Mouse (Mus musculus) MEL (cell line): ENCODE results near the gene Tnnt1.

Experiments used
- BHLHE40 ChIP-seq: IDR thresholded peaks from 2 replicates; pipeline ENCODE4 v1.6.1; 2012; ENCODE audit warnings: low read depth, mild to moderate bottlenecking, inconsistent platforms, low read length, improper control_type of control experiment, borderline replicate concordance
- CTCF ChIP-seq, 3 experiments: IDR thresholded peaks in 2 of 3; conservative IDR thresholded peaks in 1 of 3; 2 replicates each; pipeline ENCODE4 v1.5.1; 2011 to 2012; ENCODE audit warnings: low read length in 3 of 3, low read depth in 2 of 3, mild to moderate bottlenecking in 2 of 3, improper control_type of control experiment in 1 of 3, inconsistent platforms in 1 of 3, mixed read lengths in 1 of 3, moderate library complexity in 1 of 3; ENCODE audit not compliant: control insufficient read depth in 1 of 3, insufficient read depth in 1 of 3, poor library complexity in 1 of 3, severe bottlenecking in 1 of 3
- E2F4 ChIP-seq: IDR thresholded peaks from 2 replicates; pipeline ENCODE4 v1.6.1; 2011; ENCODE audit warnings: low read depth, low read length, improper control_type of control experiment, borderline replicate concordance
- GATA1 ChIP-seq: IDR thresholded peaks from 2 replicates; pipeline ENCODE4 v1.6.1; 2011; ENCODE audit warnings: low read depth, low read length, improper control_type of control experiment
- HCFC1 ChIP-seq: IDR thresholded peaks from 2 replicates; pipeline ENCODE4 v1.6.1; 2012; ENCODE audit warnings: low read depth, mild to moderate bottlenecking, inconsistent platforms, low read length, improper control_type of control experiment, moderate library complexity
- MYB ChIP-seq: IDR thresholded peaks from 2 replicates; pipeline ENCODE4 v1.6.1; 2011; ENCODE audit warnings: mild to moderate bottlenecking, low read depth, low read length, improper control_type of control experiment
- MYC ChIP-seq: IDR thresholded peaks from 2 replicates; pipeline ENCODE4 v1.6.1; 2011; ENCODE audit warnings: low read depth, mild to moderate bottlenecking, low read length, improper control_type of control experiment, moderate library complexity
- POLR2A ChIP-seq, 2 experiments: IDR thresholded peaks; 2 replicates each; pipeline ENCODE4 v1.6.1; 2011 to 2012; ENCODE audit warnings: low read length in 2 of 2, mild to moderate bottlenecking in 2 of 2, control low read depth in 1 of 2, improper control_type of control experiment in 1 of 2, low read depth in 1 of 2, moderate library complexity in 1 of 2; ENCODE audit not compliant: control insufficient read depth in 1 of 2, insufficient read depth in 1 of 2, poor library complexity in 1 of 2
- POLR2AphosphoS2 ChIP-seq: IDR thresholded peaks from 2 replicates; pipeline ENCODE4 v1.6.1; 2011; ENCODE audit warnings: low read length, improper control_type of control experiment
- SIN3A ChIP-seq: IDR thresholded peaks from 2 replicates; pipeline ENCODE4 v1.6.1; 2012; ENCODE audit warnings: low read length, improper control_type of control experiment, inconsistent platforms
- USF1 ChIP-seq: IDR thresholded peaks from 2 replicates; pipeline ENCODE4 v1.6.1; 2014; ENCODE audit warnings: low read depth, mild to moderate bottlenecking, inconsistent platforms, low read length, improper control_type of control experiment, moderate library complexity
- ZKSCAN1 ChIP-seq: IDR thresholded peaks from 2 replicates; pipeline ENCODE4 v1.6.1; 2012; ENCODE audit warnings: low read depth, mild to moderate bottlenecking, inconsistent platforms, low read length, improper control_type of control experiment, moderate library complexity

DNA sequence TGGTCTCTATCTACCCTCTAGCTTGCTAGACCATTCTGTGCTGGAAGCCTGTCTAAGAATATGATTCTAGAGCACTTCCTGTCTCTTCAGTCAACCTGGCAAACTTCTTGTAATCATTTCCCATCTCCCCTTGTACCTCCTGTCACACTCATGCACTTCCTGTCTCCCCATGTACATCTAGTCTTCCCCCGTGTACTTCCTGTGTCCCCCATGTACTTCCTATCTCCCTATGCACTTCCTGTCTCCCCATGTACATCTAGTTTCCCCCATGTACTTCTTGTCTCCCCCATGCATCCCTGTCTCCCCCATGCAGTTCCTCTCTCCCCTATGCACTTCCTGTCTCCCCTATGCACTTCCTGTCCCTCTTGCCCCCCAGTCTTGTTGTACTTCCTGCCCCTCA is 2.3 kb upstream of the Tnnt1 start:
- TF ChIP-seq POLR2A (IDR thresholded peaks at IDR 0.05; ENCODE audit: control insufficient read depth in 1 of 2, insufficient read depth in 1 of 2, low read depth in 1 of 2, low read length in 2 of 2, poor library complexity in 1 of 2) = no peak
- TF ChIP-seq CTCF (IDR thresholded peaks at IDR 0.05 in 2 of 3, conservative IDR thresholded peaks at IDR 0.05 in 1 of 3; ENCODE audit: control insufficient read depth in 1 of 3, insufficient read depth in 1 of 3, low read depth in 2 of 3, low read length in 3 of 3, poor library complexity in 1 of 3, severe bottlenecking in 1 of 3) = no peak
- no peak for TF ChIP-seq E2F4
- no peak for TF ChIP-seq SIN3A
- TF ChIP-seq MYC = no peak
- TF ChIP-seq USF1 = no peak
- TF ChIP-seq BHLHE40 = no peak
- no peak for TF ChIP-seq GATA1
- TF ChIP-seq MYB = no peak
- TF ChIP-seq HCFC1 = no peak
- TF ChIP-seq POLR2AphosphoS2 = no peak
- TF ChIP-seq ZKSCAN1 = no peak
